Mouse (Mus musculus) lung, adult 2 months (tissue): ENCODE data around the gene Hist1h4j. TPM values are rescaled to one million over a fixed set of nuclear protein-coding genes. Genes with fewer than 3 reads are reported as not detected.
"Not testable (repeated sequence)": the region's sequence is repeated elsewhere in the genome, so short reads cannot be mapped to it uniquely, and the experiment has no call there.

Experiments
- DNase-seq: peaks from one replicate; pipeline ENCODE4 v3.0.0; 2022
- H3K4me1 ChIP-seq: fragments of 200-500 bp; 2 replicates; pipeline ENCODE4 v1.6.1; 2011; ENCODE audit warnings: low read length; ENCODE audit not compliant: control insufficient read depth, insufficient read depth
- H3K4me3 ChIP-seq: fragments of 200-500 bp; replicated peaks from 2 replicates; pipeline ENCODE3; 2011; ENCODE audit warnings: low read depth, mild to moderate bottlenecking, control low read depth, low read length; ENCODE audit errors: extremely low read depth
- CTCF ChIP-seq: fragments of 200-500 bp; IDR thresholded peaks from 2 replicates; pipeline ENCODE4 v1.5.1; 2011; ENCODE audit warnings: mild to moderate bottlenecking, low read length, control low read depth; ENCODE audit not compliant: insufficient read depth
- POLR2A ChIP-seq: fragments of 200-500 bp; IDR thresholded peaks from 2 replicates; pipeline ENCODE4 v1.6.1; 2011; ENCODE audit warnings: low read depth, mild to moderate bottlenecking, control low read depth, low read length, borderline replicate concordance; ENCODE audit errors: extremely low read depth
- WGBS: fragments of 180-500 bp; shearing (Covaris S2); methylation state at CpG from one replicate; pipeline ENCODE4 v1.1.7; 2018; 5-methylcytosine and 5-hydroxymethylcytosine counted together
- polyA plus RNA-seq: library from polyadenylated mRNA; depleted of rRNA; stranded (reverse); fragments of >200 nt; gene quantifications from 2 replicates; pipeline ENCODE4 v1.2.3, GENCODE M21; 2012; rRNA removed

Gene Hist1h4j
- polyA plus RNA-seq, result 1.3 and 1.4 TPM in 2 replicates

DNA sequence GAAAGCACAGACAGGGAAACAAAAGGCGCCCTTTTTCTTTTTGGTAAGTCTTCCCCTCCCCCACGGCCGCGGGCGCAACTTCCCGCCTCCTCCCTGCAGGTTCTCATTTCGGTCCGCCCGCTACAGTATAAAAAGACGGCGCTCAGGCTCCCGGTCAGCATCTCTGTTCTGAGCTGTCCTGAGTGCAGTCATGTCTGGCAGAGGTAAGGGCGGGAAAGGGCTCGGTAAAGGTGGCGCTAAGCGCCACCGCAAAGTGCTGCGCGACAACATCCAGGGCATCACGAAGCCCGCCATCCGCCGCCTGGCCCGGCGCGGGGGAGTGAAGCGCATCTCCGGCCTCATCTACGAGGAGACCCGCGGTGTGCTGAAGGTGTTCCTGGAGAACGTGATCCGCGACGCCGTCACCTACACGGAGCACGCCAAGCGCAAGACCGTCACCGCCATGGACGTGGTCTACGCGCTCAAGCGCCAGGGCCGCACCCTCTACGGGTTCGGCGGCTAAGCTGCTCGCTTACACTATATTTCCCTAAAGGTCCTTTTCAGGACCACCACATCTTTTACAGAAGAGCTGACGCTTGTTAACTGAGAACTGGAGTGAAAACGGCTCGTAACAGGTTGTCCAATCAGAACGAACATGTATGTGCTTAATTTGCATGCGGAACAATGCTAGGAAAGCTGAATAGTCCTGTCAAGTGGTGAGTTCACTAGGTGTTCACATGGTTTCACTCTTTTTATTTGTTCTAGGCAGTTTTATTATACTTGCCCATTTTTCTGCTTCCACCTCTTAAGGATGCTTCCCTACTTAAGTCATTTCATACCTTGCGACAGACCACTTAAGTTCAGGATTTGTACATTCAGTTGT is at the start of gene Hist1h4j:
Hist1h4j (plus strand) TSS at position 159 of the 862 bp plus-strand sequence.
- not testable (repeated sequence) for H3K4me1 ChIP-seq
- WGBS, result under 1% methylated on average over 48 of the region's 56 CpGs
- peak within 1 kb of the TSS; percentile 57 for H3K4me3 ChIP-seq
- peak; percentile 74; the same call in 1 of the 2 replicates for TF ChIP-seq POLR2A
- DNase-seq, result peak; percentile 56

GRCm38 (mm10) chr13:21697811-21698210 is 37.1 kb upstream of the Hist1h4j start, which contains the start of gene Olfr1359:
TSS of gene Olfr1359 (plus strand) at chr13:21698111.
- H3K4me1 ChIP-seq, result no peaks in the 10 kb centered on the region
- H3K4me3 ChIP-seq, result no peak within 1 kb of the TSS
- TF ChIP-seq POLR2A (no peak), CTCF (no peak)
- no peak for DNase-seq

- 64% methylated on average over 4 of the region's 4 CpGs for WGBS
Measured at GRCm38 (mm10) chr13:21706669-21707068, 28.2 kb upstream of the Hist1h4j start.

DNA sequence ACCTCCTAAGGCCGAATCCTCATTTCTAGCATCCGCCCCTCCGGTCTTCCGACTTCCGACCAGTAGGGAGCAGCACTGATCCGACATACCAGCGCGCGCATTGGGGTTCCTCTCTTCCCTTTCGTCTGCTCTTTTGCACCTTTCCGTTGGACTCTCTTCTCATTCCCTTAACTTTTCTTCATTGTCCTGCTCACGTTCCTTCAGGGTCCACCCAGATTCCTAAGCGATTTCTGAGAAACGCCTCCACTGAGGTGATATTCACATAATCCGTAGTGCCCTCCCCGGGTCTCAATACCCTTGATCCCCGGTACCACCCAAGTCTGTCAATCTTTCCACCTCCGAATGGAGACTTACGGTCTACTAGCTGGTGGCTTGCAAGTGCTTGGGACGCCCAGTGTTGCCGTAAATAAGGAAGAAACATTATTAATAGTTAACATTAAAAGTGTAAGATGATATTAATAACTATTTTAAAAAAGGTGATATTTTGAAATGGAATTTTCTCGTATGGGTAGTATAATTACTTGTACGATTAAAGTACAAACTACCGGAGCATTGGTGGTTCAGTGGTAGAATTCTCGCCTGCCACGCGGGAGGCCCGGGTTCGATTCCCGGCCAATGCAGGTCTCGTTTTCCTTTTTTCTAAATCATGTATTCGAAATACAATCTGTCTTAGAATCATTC is 24.7 kb upstream of the Hist1h4j start:
- H3K4me1 ChIP-seq, result peaks cover 8% of the 10 kb centered on the region
- H3K4me3 ChIP-seq, result peak overlapping the region; percentile 99
- peak; percentile 85 for DNase-seq
- under 1% methylated on average over 32 of the region's 32 CpGs for WGBS
- peak; percentile 81 for TF ChIP-seq CTCF
- no peak for TF ChIP-seq POLR2A

More at GRCm38 (mm10) chr13:21706669-21707068, 28.2 kb upstream of the Hist1h4j start:
- TF ChIP-seq CTCF (no peak), POLR2A (no peak)
- Histone ChIP-seq H3K4me3 (no peak overlapping the region), H3K4me1 (peaks cover 3% of the 10 kb centered on the region; the same call in 1 of the 2 replicates)
- DNase-seq, result no peak

GRCm38 (mm10) chr13:21710821-21711525 is 23.9 kb upstream of the Hist1h4j start:
- TF ChIP-seq POLR2A (no peak), CTCF (no peak)
- WGBS, result 5% methylated on average over 22 of the region's 22 CpGs

DNA sequence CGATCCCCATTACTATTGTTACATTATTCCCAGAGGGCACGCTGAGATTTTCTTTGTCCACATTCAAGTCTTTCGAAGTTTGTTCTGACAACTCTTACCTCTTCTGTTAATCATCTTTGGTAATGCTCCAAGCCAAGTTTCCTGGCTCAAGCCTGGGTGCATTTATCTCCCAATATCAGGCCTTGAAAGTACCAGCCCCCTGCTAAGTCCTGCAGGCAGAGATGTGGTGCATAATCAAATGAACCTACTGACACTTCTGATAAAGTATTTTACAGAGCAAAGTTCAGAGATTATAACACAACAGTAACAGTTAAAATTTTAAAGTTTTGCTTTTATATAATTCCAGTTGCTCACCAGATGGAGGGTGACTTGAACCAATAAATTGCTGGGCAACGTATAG is 23.2 kb upstream of the Hist1h4j start:
- 31% methylated on average over 4 of the region's 4 CpGs for WGBS
- peaks cover 12% of the 10 kb centered on the region for H3K4me1 ChIP-seq

More at GRCm38 (mm10) chr13:21710821-21711525, 23.9 kb upstream of the Hist1h4j start:
- Histone ChIP-seq H3K4me3 (peak overlapping the region; percentile 99), H3K4me1 (peaks cover 12% of the 10 kb centered on the region)
- peak; percentile 69 for DNase-seq

GRCm38 (mm10) chr13:21714725-21715124 is 20.1 kb upstream of the Hist1h4j start:
- TF ChIP-seq CTCF, result peak; percentile 56; the same call in 1 of the 2 replicates
- TF ChIP-seq POLR2A, result no peak
- peak; percentile 49 for DNase-seq

More for the DNA sequence above, 23.2 kb upstream of the Hist1h4j start:
- TF ChIP-seq CTCF (no peak), POLR2A (no peak)
- H3K4me3 ChIP-seq, result no peak overlapping the region
- DNase-seq, result no peak

GRCm38 (mm10) chr13:21715131-21715863 is 19.6 kb upstream of the Hist1h4j start:
- no peak for DNase-seq
- H3K4me3 ChIP-seq, result peak overlapping the region; percentile 9
- under 1% methylated on average over 22 of the region's 22 CpGs for WGBS
- H3K4me1 ChIP-seq, result peaks cover 19% of the 10 kb centered on the region
- TF ChIP-seq POLR2A, result no peak
- TF ChIP-seq CTCF, result no peak

More at GRCm38 (mm10) chr13:21714725-21715124, 20.1 kb upstream of the Hist1h4j start:
- Histone ChIP-seq H3K4me3 (no peak overlapping the region), H3K4me1 (peaks cover 19% of the 10 kb centered on the region)
- WGBS, result under 1% methylated on average over 7 of the region's 7 CpGs

GRCm38 (mm10) chr13:21715864-21716539 is 18.9 kb upstream of the Hist1h4j start, which contains the start of the genes Hist1h2bl and Hist1h2ai:
TSS of gene Hist1h2bl (minus strand) at chr13:21716143.
TSS of gene Hist1h2ai (plus strand) at chr13:21716422.
- under 1% methylated on average over 34 of the region's 50 CpGs for WGBS
- peak; percentile 62 for DNase-seq
- peak; percentile 80; the same call in 1 of the 2 replicates for TF ChIP-seq POLR2A
- peak within 1 kb of the TSS; percentile 67 for H3K4me3 ChIP-seq
- peaks cover 18% of the 10 kb centered on the region for H3K4me1 ChIP-seq

DNA sequence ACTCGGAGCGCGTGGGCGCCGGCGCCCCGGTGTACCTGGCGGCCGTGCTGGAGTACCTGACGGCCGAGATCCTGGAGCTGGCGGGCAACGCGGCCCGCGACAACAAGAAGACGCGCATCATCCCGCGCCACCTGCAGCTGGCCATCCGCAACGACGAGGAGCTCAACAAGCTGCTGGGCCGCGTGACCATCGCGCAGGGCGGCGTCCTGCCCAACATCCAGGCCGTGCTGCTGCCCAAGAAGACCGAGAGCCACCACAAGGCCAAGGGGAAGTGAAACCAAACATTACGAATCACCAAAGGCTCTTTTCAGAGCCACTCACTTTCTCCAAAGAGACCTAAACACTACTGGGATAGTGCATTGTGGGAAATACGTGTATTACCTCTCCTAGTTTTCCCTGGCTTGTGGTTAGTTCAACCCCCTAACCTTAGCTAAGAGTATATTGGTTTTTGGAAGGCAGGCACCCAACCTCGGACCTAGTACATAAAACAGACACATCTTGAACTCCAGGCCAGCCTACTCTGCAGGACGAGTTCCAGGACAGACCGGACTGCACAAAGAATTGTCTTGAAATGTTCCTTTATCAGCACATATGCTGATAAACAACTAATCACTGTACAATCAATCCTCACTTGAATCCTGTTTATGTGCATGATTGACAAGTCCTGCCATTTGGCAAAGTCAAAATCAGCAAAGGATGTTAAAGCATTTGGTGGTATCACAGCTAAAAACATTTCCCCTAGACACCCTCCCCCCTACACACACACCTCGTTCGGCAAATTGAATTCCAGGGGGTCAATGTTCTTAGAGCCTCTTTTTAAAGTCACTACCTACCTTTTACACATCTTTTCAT is 18.1 kb upstream of the Hist1h4j start:
- Histone ChIP-seq H3K4me1 (peaks cover 15% of the 10 kb centered on the region), H3K4me3 (peak overlapping the region; percentile 56)
- peak; percentile 19 for DNase-seq
- WGBS, result under 1% methylated on average over 15 of the region's 38 CpGs

DNA sequence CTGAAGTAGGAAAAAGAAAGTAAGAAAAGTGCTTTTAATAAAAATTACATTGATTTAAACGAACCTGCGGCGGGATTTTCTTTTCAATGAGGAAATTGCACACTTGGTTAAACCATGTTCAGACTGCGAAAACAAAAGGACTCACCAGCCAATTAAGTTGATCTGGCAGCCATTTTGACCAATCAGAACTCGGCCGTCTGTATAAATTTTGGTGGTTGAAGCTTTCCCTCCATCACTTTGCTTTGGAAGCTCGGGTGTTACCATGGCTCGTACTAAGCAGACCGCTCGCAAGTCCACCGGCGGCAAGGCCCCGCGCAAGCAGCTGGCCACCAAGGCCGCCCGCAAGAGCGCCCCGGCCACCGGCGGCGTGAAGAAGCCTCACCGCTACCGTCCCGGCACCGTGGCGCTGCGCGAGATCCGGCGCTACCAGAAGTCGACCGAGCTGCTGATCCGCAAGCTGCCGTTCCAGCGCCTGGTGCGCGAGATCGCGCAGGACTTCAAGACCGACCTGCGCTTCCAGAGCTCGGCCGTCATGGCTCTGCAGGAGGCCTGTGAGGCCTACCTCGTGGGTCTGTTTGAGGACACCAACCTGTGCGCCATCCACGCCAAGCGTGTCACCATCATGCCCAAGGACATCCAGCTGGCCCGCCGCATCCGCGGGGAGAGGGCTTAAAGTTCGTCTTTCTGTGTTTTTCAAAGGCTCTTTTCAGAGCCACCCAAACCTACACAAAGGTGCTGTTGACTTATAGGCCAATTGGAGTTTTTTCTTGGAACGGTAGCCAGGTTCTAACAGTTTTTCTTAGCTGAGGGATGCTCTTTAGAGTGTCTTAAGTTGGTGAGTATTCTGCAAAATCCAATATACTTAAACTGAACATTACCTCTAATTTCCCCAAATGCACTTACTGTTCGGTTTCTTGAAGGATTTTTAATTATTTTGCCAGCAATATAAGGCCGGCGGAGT is 17.2 kb upstream of the Hist1h4j start, which contains the start of gene Hist1h3h:
Hist1h3h (plus strand) TSS at position 263 of the 961 bp plus-strand sequence.
- Histone ChIP-seq H3K4me3 (peak within 1 kb of the TSS; percentile 56), H3K4me1 (peaks cover 20% of the 10 kb centered on the region)
- WGBS, result 4% methylated on average over 32 of the region's 56 CpGs
- DNase-seq, result peak; percentile 55
